Mouse (Mus musculus) thymus, postnatal 0 days (tissue): ENCODE results near the gene Ppp1r36. TPM values are rescaled to one million over a fixed set of nuclear protein-coding genes. Genes with fewer than 3 reads are reported as not detected.

ENCODE experiments used
- DNase-seq: peaks from one replicate; pipeline ENCODE4 v3.0.0-alpha.2; 2015; ENCODE audit warnings: low spot score
- polyA plus RNA-seq: library from polyadenylated mRNA; unstranded; fragments of >200 nt; fragmentation: Nextera tagmentation; extraction: Ambion mirVana; gene quantifications from 2 replicates; pipeline ENCODE4 v1.2.1, GENCODE M21; 2015

Gene Ppp1r36
- polyA plus RNA-seq, 1 experiment from 2014 or later = 0.26 TPM

DNA sequence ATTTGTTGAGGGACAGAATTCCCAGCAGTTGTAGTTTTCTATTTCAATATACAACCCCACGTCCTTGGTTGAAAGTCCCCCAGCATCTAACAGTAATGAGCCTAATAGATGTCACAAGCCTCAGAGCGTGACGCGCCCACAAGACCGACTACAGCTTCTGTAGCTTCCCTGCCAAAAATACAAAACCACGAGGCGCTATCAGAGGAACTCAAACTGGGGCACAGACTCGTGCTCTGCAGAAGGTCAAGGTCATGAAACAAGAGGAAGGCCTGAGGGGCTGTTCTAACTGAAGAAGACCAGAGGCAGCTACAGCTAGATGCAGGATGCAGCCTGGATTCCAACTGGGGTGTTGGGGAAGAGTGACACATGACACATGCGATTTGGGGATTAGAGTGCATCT lies 69.6 kb downstream of the Ppp1r36 start:
- no peak for DNase-seq

Other genes starting within 250 kb of the Ppp1r36 start
- gene Esr2, start 240.3 kb upstream of the Ppp1r36 start, polyA plus RNA-seq = 0.05 TPM in 1 of 2 replicates, not detected in the other
- gene Tex21, start 170.8 kb upstream of the Ppp1r36 start, polyA plus RNA-seq = 0.06 TPM in 1 of 2 replicates, not detected in the other
- 57.6 and 65.8 TPM in 2 replicates for gene Mthfd1, start 162.2 kb upstream of the Ppp1r36 start, polyA plus RNA-seq
- 0.21 and 0.38 TPM in 2 replicates for gene Akap5, start 92.6 kb upstream of the Ppp1r36 start, polyA plus RNA-seq
- gene Zbtb25, start 47.9 kb upstream of the Ppp1r36 start, polyA plus RNA-seq = 27.0 and 28.8 TPM in 2 replicates
- gene Zbtb1, start 47.3 kb upstream of the Ppp1r36 start, polyA plus RNA-seq = 13.9 and 15.5 TPM in 2 replicates
- 3.5 and 4.2 TPM in 2 replicates for gene Hspa2, start 13.4 kb upstream of the Ppp1r36 start, polyA plus RNA-seq
- gene Plekhg3, start 113.4 kb downstream of the Ppp1r36 start, polyA plus RNA-seq = 3.3 and 4.7 TPM in 2 replicates